Mouse (Mus musculus) liver, postnatal 0 days (tissue): ENCODE results near the gene Zswim4.

Experiments used
- CTCF ChIP-seq: sonication (generic); IDR thresholded peaks from 2 replicates; pipeline ENCODE4 v1.5.1; 2016; ENCODE audit warnings: antibody characterized with exemption, low read depth
- EP300 ChIP-seq: IDR thresholded peaks from 2 replicates; pipeline ENCODE4 v1.6.1; 2016; ENCODE audit warnings: antibody characterized with exemption, low read depth, mild to moderate bottlenecking

DNA sequence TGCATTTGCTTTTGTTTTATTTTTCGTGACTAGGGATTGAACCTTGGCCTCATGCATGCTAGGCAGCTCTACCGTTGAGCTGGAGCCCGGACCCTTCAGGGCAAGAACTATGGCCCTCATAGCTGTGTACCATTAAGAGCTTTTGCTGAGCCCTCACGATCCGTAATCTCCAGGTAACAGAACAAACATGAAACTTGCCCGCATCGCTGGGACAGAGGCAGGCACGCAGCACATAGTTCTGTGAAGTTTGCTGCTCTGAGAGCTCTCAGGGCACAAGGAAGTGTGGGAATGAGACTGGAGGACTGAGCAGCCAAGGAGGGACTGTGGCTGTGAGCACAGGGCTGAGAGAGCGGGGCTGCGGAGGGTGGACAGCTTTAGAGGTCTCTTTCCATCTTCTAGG, 48.2 kb downstream of the Zswim4 start:
- TF ChIP-seq CTCF (no peak), EP300 (no peak)
